Mouse (Mus musculus): ENCODE data around the gene Rab12.

Rab12 gene

DNA sequence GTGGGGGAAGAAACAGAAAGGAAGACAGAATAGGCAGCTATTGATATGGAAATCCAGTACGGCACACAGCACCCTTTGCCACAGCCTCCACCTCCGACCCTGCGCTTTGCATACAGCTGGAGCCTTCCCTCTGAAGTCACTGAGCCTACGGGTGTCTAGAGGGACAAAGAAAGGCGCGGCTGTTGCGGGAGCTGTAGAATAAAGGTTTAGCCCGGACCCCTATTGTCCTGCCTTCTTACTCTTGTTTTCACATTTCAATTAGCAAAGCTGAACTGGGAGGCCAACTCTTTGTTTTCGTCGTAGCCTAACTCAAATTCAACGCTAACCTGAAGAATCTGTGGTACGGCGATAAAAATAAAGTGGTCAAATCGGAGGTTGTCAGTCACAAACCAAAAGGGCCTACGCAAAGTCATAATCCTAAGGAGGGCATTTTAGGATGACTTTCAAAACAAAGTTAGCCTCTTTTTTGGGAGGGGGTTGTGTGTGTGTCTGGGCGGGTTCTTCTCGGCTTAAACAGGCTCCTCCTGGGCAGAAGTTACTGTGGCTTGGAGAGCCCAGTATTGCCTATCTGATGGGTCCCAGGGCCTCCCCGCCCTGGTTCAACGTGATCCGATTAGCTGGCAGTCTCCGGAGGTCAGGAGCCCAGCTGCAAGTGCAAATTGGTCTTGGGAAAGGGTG is 39.6 kb downstream of the Rab12 start:
- TF ChIP-seq GATA4 (IDR thresholded peaks at IDR 0.05; ENCODE audit: insufficient replicate concordance, low read length): no peak

DNA sequence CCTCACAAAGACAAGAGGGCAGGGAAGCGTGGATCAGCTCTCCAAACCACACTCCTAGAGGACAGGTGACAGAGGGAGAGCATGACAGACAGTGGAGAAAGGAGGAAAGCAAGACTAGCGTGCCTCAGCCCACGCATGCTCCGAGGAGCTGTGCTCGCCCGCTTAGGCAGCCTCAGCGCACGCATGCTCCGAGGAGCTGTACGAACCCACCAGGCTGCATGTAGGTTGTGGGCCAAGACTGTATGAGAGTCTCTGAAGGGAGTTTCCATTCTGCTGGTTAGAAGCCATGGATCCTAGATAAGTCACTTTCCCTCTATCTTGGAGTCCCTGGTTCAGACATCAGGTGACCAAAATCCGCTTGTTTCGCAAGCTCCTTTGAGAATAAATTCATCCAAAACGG is 40.2 kb downstream of the Rab12 start:
- no peak for TF ChIP-seq GATA4 (IDR thresholded peaks at IDR 0.05; ENCODE audit: insufficient replicate concordance, low read length)

DNA sequence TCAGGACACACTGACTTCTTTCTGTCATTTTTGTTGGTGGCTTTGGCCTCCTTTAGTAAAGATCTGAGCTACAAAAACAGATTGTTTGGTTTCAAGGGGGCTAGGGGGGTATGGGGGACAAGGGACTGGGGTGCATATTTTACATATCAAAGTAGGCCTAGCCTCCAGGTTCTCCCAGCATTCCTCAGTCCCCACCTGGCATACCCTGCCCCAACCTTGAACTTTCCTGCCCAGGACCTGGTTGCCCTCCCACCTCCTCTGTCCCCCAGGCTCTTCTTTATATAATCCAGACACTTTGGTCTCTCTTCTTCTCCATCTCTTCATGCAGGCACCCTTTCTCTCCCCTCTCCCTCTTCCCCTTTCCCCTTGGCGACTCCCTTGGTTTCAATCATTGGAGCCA is 46.3 kb downstream of the Rab12 start:
- TF ChIP-seq GATA4 (IDR thresholded peaks at IDR 0.05; ENCODE audit: insufficient replicate concordance, low read length): no peak

DNA sequence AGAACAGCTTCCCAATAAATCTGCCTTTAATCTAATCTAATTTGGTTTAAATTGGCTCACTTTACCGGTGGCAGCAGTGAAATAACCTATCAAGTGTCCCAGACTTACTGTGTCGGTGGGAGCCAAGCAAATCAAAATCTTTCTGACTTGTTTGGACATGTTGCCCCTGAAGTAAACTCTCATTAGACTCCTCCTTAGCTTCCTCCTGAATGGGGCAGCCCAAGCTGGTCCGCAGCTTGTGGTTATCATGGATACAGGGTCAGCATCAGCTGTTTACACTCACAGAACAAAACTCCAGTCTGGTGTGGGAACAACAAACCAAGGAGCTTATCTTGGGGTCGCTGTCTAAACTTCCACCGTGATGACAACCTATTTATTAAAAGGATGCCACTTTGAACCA is 47.8 kb downstream of the Rab12 start:
- no peak for TF ChIP-seq GATA4 (IDR thresholded peaks at IDR 0.05; ENCODE audit: insufficient replicate concordance, low read length)

DNA sequence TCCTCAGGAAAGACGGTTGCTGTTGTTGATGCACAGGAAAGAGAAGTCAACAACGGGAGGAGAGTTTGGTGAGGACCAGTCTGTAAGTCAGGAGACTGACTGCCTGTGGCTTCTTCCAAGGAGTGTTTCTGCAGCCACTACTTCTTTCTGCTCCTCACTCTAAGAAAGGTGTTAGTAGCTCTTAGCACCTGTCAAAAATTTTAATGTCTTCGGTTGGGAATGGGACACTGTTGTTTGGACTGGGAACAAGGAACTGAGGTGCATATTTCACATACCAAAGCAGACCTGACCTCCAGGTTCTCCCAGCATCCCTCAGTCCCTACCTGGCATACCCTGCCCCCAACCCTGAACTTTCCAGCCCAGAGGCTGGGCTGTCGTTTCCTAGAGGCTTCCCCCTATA is 48.3 kb downstream of the Rab12 start:
- no peak for TF ChIP-seq GATA4 (IDR thresholded peaks at IDR 0.05; ENCODE audit: insufficient replicate concordance, low read length)

DNA sequence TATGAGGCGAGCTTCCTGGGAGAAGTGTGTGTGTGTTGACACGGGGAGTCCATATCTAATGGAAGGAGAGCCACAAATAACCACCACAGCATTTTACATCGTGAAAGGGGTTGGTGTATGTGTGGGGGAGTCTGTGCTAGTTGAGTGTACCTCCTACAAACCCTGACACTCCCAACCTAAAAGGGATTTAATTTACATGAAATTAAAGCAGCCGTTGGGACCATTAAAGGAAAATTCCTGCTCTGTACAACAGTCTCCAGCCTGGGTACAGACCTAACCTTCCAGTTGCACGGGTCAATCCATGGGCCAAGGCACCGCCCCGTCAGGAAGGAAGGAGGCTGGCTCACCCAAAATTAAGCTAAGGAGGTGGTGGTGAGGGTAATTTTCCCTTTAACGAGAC is 49.5 kb downstream of the Rab12 start:
- no peak for TF ChIP-seq GATA4 (IDR thresholded peaks at IDR 0.05; ENCODE audit: insufficient replicate concordance, low read length)

DNA sequence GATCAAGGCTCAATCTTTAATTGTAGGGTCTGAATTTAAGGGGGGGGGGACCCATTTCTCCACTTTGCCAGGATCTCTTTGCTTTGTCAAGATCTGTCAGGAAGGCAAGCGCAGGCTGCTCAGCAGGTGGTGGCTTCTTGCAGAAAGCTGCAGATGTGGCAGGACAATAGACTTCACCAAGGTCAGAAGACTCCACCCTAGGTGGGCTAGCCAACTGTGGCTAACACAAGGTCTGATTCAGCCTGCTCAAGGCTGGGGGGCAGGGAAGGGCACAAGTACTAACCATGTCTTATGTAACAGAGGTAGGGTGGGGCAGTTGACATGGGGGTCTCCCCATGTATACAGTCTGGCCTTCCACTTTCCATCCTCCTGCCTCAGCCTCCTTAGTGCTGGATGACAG is 62.3 kb downstream of the Rab12 start:
- TF ChIP-seq GATA4 (IDR thresholded peaks at IDR 0.05; ENCODE audit: insufficient replicate concordance, low read length): no peak

DNA sequence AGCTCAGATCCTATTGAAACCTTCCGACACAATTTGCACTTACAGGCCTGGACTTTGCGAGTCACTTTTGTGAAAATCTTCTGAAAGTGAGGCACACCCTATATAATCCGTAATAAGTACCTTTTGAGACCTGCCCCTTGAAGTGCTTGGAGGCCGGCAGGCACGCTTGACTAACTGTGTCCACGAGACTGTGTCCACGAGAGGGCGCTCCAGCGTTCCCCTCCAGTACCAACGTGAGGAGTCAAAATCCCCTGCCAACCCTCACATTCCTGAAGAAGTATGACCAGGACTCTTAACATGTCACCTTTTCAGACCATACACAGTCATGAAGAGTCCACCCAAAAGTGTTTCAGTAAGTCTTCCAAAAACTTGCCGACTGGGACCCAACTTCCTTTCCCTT is 68.4 kb downstream of the Rab12 start:
- TF ChIP-seq GATA4 (IDR thresholded peaks at IDR 0.05; ENCODE audit: insufficient replicate concordance, low read length): no peak

DNA sequence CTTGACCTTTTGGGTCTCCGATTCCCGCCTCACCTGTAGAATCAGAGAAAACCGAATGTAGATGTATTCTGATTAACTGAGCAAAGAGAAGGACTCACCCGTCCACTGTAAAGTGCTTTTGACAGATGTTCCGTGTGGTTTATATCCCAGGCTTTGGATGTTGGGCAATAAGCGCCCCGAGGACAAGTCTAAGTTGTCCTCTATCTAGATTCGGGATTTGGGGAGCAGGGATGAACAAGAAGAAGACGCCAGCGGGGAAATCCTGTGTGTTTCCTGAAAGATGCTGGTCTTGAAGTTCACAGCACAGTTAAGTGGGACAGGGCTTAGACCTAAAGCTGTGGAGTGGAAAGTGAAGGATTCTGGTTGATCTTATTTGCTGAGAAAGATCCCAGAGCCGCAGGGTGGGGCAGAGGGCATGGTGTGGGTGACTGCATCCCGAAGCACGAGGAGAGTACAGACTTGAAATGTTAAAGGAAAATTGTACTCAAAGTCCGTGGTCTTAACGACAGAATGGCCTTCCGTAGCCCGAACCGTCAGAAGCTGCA is 68.9 kb downstream of the Rab12 start:
- no peak for TF ChIP-seq GATA4 (IDR thresholded peaks at IDR 0.05; ENCODE audit: insufficient replicate concordance, low read length)

DNA sequence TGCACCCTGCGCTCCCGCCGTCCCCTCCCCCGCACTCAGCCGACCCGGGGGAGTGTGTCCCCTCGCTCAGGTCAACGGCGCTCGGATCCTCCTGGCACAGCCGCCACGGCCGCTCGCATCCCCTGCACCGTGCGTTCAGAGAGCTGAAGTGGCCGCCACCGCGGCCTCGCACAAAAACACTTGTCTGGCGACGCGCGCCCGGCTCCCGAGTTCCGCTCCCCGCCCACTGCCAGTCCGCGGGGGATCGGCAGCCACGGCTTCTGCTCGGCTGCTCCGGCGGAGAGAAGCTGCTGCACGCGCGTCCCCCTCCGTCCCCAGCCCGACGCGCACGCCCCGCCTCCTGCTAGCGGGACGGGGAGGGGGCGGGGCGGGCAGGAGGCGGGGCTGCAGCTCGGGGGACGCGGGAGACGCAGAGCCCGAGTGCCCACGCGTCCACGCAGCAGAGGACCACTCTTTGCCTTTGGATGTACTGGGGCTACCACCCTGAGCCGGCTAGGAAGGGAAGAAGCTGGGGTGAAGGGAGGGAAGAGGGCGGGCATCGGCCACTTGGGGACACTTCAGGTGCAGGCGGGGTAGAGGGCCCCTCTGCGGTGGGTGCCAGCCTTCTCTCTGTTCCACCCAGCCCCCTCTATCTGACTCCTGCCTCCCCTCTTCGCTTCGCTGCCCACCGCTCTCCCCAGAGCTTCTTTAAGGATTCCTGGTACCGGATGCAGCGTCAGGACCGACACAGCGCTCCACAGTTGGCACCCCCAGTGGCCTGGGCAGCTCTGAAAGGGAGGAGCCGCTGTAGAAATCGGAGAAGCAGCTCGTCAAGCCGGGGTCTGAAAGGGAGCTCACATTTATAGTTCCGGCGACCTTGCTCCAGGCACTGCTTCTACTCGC is 69.8 kb downstream of the Rab12 start, which contains the start of gene Mtcl1:
Gene Mtcl1, minus strand, starts transcription at position 291 of the 882 bp plus-strand sequence.
- no peak for TF ChIP-seq GATA4 (IDR thresholded peaks at IDR 0.05; ENCODE audit: insufficient replicate concordance, low read length)

DNA sequence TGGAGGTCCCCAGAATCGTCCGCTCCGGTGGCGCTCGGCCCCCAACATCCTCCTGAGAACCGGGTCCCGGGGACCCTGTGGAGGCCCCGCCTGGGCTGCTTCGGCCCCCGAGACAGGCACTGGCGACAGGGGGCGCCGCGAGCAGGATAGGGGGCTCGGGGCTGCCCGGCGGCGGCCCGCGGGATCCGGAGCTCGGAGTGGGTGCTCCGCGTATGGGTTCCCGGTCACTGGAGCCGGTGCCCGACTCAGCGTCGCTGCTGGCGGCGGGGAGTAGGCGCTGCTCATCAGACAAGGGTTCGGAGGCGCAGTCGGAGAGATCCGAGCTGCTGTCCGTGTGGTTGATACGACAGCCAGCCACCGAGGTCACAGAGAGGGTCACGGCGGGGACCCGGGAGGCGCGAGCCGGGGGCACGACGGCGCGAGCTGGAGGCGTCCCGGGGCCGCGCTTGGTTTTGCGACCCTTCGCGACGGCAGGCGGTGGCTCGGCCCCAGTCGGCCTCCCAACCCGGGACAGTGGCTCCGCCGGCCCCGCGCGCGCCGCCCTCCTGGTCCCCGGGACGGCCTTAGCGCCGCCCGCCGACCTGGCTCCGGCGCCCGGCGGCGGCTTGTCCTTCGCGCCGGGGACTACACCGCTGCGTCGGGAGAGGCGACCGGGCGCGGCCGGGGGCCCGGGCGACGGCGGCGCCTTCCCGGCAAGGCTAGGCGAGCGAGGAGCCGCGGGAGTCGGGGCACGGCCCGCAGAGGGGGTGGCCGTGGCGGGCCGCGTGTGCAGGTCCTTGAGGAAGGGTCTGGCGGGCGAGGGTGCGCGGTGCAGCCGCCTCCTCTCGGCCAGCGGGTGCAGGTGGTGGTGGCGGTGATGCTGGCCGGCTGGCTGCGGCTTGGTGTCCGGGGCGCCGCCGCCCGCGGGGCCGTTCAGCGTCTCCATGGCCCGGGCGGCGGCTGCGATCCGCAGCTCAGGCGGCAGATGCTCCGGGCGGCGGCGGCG is 70.8 kb downstream of the Rab12 start:
- TF ChIP-seq GATA4 (IDR thresholded peaks at IDR 0.05; ENCODE audit: insufficient replicate concordance, low read length): no peak

DNA sequence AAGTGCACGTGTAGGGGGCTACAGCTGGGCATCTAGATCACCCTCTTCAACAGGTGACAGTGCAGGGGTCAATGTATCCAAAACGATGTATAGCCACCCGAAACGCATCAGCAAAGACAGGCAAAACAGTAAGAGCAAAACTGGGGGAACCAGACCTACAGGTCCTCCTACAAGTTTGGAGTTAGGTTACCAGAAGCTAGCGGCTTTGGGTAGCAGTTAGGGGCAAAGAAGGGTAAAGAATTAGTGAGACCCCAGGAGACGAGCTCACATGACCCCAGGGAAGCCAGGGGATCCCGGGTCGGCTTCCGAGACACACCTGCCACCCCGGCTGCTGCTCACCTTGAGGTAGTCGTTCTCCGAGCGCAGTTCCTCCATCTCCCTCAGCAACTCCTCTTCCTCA is 71.6 kb downstream of the Rab12 start:
- TF ChIP-seq GATA4 (IDR thresholded peaks at IDR 0.05; ENCODE audit: insufficient replicate concordance, low read length): no peak

DNA sequence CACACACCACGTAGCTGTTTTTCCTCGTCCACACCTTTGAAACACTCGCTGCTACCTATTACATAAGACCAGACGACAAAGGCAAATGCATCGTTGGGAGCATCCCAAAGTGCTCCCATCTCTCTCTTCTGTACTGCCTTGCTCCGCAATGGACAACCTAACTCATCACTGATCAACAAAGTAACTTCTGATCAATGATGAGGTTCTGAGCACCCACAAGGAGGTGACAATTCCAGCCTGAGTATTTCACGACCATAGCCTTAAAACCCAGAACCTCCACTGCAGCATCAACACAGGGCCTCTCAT is 72.6 kb downstream of the Rab12 start:
- no peak for TF ChIP-seq GATA4 (IDR thresholded peaks at IDR 0.05; ENCODE audit: insufficient replicate concordance, low read length)

DNA sequence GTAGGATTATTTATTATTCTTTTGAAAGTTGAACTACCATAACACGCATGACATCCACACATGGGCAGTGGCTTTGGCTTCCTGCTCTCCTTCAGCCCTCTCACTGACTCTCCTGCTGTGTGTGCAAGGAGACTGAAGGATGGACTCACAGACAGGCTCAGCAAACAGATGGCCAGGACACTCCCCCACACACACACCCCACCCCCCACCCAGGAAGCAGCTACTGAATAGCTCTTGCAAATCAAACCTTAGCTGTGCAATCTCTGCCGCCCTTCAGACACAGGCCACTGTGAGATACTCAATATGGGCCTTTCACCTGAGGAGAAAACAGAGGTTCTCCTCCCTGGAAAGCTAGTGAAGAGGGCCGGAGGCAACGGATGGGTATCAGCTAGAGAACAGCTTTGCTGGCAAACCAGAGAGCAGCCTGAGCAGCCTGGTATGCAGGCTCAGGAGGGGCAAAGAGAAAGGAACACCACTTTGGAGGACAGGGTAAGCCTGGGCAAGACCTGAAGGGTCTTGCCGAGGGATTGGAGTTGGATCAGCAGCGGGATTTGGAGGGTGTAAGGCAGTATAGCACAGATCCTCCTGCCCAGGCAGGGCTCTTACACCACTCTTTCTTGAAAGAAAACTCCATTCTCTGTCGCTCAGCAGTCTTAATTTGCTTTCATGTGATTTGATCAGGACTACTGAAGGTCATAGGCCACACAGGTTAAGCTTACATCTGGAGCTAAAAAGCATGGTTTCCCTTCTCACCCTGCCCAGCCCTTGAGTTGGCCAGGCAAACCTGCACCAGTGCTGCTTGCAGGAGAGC is 73.1 kb downstream of the Rab12 start:
- TF ChIP-seq GATA4 (IDR thresholded peaks at IDR 0.05; ENCODE audit: insufficient replicate concordance, low read length): no peak

Measured in liver, adult (tissue).